Mouse (Mus musculus) megakaryocyte, embryonic 14.5 days (primary cell): ENCODE results near the gene Socs1.

Experiments
- FLI1 ChIP-seq: IDR thresholded peaks from 2 replicates; pipeline ENCODE4 v1.6.1; 2012; ENCODE audit warnings: low read length, inconsistent platforms, mixed read lengths
- GATA1 ChIP-seq: IDR thresholded peaks from 3 replicates; pipeline ENCODE4 v1.6.1; 2012; ENCODE audit warnings: mixed read lengths, low read length, inconsistent platforms, borderline replicate concordance

DNA sequence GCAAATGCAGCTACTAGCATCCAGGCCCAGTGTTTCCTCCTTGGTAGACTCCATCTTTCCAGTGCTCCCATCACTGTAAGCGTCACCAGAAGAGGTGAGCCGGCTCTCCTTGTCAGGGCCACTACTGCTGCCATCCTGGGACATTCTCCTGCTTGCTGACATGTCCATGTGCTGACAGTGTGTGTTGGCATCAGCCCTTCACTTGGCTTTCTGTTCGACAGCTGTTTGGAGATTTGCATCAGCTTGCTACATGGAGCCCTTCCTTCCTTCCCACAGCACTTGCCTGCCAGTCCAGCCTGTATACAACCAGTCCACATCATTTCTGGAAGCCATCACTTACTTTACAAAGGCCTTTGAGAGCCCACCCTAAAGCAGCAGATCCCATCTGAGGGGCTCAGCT is 46.5 kb downstream of the Socs1 start:
- TF ChIP-seq GATA1 (no peak), FLI1 (no peak)
